Mouse (Mus musculus) lung, postnatal 14 days (tissue): ENCODE measurements around the gene Helz.

ENCODE experiments used
- DNase-seq: peaks from one replicate; pipeline ENCODE4 v3.0.0; 2021

Gene Helz

DNA sequence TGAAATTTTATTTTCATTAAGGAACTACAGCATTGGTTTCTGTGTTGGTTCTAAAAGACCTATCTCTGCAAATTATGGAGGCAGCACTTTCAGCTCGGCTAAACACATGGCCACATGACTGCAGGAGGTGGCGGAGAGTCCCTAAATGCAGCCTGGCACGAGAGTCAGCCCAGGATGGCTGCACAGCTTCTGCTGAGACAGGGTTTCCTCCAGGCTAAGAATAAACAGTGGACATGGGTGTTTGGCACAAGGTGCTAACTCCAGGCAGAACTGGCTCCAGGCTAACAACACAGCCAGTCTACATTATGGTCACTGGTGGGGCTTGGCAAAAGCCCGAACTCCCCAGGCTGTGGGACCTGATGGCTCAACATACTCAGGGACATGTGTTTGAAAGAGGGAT lies 183.2 kb downstream of the Helz start:
- DNase-seq, result no peak

GRCm38 (mm10) chr11:107731498-107731897 lies 183.8 kb downstream of the Helz start:
- no peak for DNase-seq

DNA sequence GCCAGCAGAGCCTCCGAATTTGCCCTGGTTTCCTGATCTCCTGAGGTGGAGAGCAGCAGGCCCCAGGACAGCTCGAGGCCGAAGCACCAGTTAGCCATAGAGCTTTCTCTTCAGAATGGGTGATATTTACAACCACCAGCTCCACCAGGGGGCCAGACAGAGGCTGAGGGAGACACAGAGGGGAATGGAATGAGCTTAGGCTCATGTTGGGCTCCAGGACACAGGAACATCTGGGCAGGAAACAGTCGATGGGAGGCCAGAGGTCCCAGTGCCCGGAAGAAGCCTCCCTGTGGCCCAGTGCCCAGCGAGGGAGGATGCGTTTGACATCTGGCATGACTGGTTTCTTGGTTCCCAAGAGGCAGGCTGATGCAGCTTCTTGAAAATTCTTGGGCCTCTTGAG lies 186.4 kb downstream of the Helz start:
- DNase-seq, result no peak

DNA sequence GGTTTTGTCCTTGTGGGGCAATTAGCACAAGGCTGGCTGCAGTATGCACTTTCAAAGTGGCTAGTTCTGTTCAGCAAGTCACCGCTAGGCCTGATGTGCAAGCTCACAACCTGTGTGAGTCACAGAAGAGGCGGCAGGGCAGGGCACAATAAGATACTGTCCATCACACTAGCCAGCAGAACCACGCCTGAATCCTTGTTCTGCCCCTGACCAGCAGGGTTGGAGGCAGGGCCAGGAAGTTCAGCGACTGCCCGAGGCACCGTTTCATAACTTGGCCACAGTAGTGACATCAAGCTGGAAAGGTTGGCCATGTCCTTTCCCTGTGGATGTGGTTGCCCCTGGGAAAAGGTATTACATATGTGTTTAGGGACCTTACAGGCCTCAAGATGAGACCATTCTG lies 190.2 kb downstream of the Helz start:
- DNase-seq, result no peak

- DNase-seq, result no peak
These were observed 190.8 kb downstream of the Helz start for GRCm38 (mm10) chr11:107738418-107739099.

DNA sequence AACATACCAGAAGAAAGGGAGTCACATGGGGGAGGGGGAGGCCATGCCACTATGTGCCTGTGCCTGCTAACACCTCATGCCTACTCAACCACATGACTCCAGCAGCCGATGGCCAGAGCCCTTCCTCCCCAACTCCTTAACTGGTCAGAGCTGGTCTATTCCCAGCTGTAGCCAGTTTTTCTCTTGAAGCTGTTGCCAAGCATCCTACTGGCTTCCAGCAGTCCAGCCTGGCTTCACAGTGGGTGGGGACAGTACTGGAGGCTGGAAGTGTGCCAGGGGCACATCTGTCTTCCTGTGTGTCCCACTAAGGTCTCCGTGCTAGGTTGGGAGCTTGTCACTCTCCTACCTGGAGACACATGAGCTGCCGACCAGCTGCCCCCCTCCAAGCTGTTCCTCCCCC lies 195.4 kb downstream of the Helz start:
- no peak for DNase-seq
